Mouse (Mus musculus) cerebellum, adult 18-20 months (tissue): ENCODE data around the gene Gm13277.
A peak's percentile ranks its signal among the peaks of the same experiment; 100 is the strongest.
"Not testable (repeated sequence)": the region's sequence is repeated elsewhere in the genome, so short reads cannot be mapped to it uniquely, and the experiment has no call there.

Experiments
- DNase-seq, 2 experiments: peaks; one replicate each; pipeline ENCODE4 v3.0.0; 2021

The Gm13277 gene

GRCm38 (mm10) chr4:88788402-88788801, at the start of gene Gm13277:
TSS of gene Gm13277 (plus strand) at chr4:88788632.
- peak; percentile 75 to 78 for DNase-seq

GRCm38 (mm10) chr4:88739036-88739435, 49.4 kb upstream of the Gm13277 start:
- no peak for DNase-seq

GRCm38 (mm10) chr4:88741426-88741825, 47.0 kb upstream of the Gm13277 start:
- no peak for DNase-seq

GRCm38 (mm10) chr4:88742771-88743371, 45.6 kb upstream of the Gm13277 start:
- no peak for DNase-seq

- no peak for DNase-seq
Measured at GRCm38 (mm10) chr4:88744207-88744606, 44.2 kb upstream of the Gm13277 start.

- no peak for DNase-seq
Measured at GRCm38 (mm10) chr4:88749926-88750325, 38.5 kb upstream of the Gm13277 start.

GRCm38 (mm10) chr4:88754818-88755340, 33.6 kb upstream of the Gm13277 start, which contains the start of gene Gm13271:
TSS of gene Gm13271 (plus strand) at chr4:88754868.
- DNase-seq: peak; percentile 69 to 77

GRCm38 (mm10) chr4:88756581-88757513, 31.6 kb upstream of the Gm13277 start:
- DNase-seq: peak in 1 of 2 experiments; percentile 27

- peak; percentile 87 to 93 for DNase-seq
Measured at GRCm38 (mm10) chr4:88757628-88758031, 30.8 kb upstream of the Gm13277 start.

- not testable (repeated sequence) for DNase-seq
Measured at GRCm38 (mm10) chr4:88758751-88759150, 29.7 kb upstream of the Gm13277 start.

- peak in 1 of 2 experiments; percentile 48 for DNase-seq
Measured at GRCm38 (mm10) chr4:88759610-88760268, 28.7 kb upstream of the Gm13277 start, which contains the start of gene Gm13283. TSS of gene Gm13283 (plus strand) at chr4:88760119.

GRCm38 (mm10) chr4:88760431-88760830, 28.0 kb upstream of the Gm13277 start:
- DNase-seq: peak; percentile 73 to 76

- peak; percentile 65 to 74 for DNase-seq
Measured at GRCm38 (mm10) chr4:88761776-88762175, 26.7 kb upstream of the Gm13277 start.

- DNase-seq: peak in 1 of 2 experiments; percentile 33
Measured at GRCm38 (mm10) chr4:88762341-88762740, 26.1 kb upstream of the Gm13277 start.

GRCm38 (mm10) chr4:88763384-88764018, 24.9 kb upstream of the Gm13277 start:
- DNase-seq: peak; percentile 55 to 60

- not testable (repeated sequence) for DNase-seq
Measured at GRCm38 (mm10) chr4:88773534-88773933, 14.9 kb upstream of the Gm13277 start, which contains the start of gene Gm13290. TSS of gene Gm13290 (plus strand) at chr4:88773834.

GRCm38 (mm10) chr4:88776622-88777021, 11.8 kb upstream of the Gm13277 start, which contains the start of gene Gm13289:
TSS of gene Gm13289 (plus strand) at chr4:88776922.
- not testable (repeated sequence) for DNase-seq

- DNase-seq: not testable (repeated sequence)
Measured at GRCm38 (mm10) chr4:88779550-88779949, 8.9 kb upstream of the Gm13277 start, which contains the start of gene Gm13272. TSS of gene Gm13272 (plus strand) at chr4:88779850.

- DNase-seq: peak in 1 of 2 experiments; percentile 20
Measured at GRCm38 (mm10) chr4:88780320-88780719, 8.1 kb upstream of the Gm13277 start.

- DNase-seq: not testable (repeated sequence)
Measured at GRCm38 (mm10) chr4:88781831-88782230, 6.6 kb upstream of the Gm13277 start, which contains the start of gene Ifnz. TSS of gene Ifnz (plus strand) at chr4:88782131.

GRCm38 (mm10) chr4:88782335-88782734, 6.1 kb upstream of the Gm13277 start:
- peak in 1 of 2 experiments; percentile 19 for DNase-seq

- DNase-seq: not testable (repeated sequence)
Measured at GRCm38 (mm10) chr4:88785409-88785808, 3.0 kb upstream of the Gm13277 start, which contains the start of gene Gm13276. TSS of gene Gm13276 (plus strand) at chr4:88785709.
